Mouse (Mus musculus) kidney, postnatal 0 days (tissue): ENCODE data around the gene Usp20. TPM values are rescaled to one million over a fixed set of nuclear protein-coding genes. Genes with fewer than 3 reads are reported as not detected.

Experiments
- ATAC-seq: fragments of 200-750 bp; cut with Nextera tagmentation; replicated peaks from 2 replicates; pipeline ENCODE4 v1.8.0; 2017; ENCODE audit warnings: low read depth, moderate number of reproducible peaks, moderate TSS enrichment, moderate library complexity; ENCODE audit not compliant: low FRiP score
- DNase-seq: peaks from one replicate; pipeline ENCODE4 v3.0.0-alpha.2; 2016; ENCODE audit warnings: low spot score
- H3K27ac ChIP-seq: fragments of 300-500 bp; sonication (generic); 2 replicates; pipeline ENCODE4 v1.5.1; 2014; ENCODE audit warnings: mild to moderate bottlenecking
- H3K27me3 ChIP-seq: fragments of 300-500 bp; sonication (generic); 2 replicates; pipeline ENCODE4 v1.6.1; 2014; ENCODE audit warnings: low read length, mixed read lengths; ENCODE audit not compliant: insufficient read depth
- H3K36me3 ChIP-seq: fragments of 300-500 bp; sonication (generic); 2 replicates; pipeline ENCODE4 v1.6.1; 2014; ENCODE audit warnings: low read length, mixed read lengths; ENCODE audit not compliant: insufficient read depth
- H3K4me1 ChIP-seq: fragments of 300-500 bp; sonication (generic); replicated peaks from 2 replicates; pipeline ENCODE4 v1.6.1; 2014; ENCODE audit warnings: antibody characterized with exemption, low read length, mixed read lengths; ENCODE audit not compliant: insufficient read depth
- H3K4me2 ChIP-seq: fragments of 300-500 bp; sonication (generic); 2 replicates; pipeline ENCODE4 v1.6.1; 2014; ENCODE audit warnings: mild to moderate bottlenecking, low read length, moderate library complexity, mixed read lengths
- H3K4me3 ChIP-seq: fragments of 300-500 bp; sonication (generic); replicated peaks from 2 replicates; pipeline ENCODE4 v1.5.1; 2014; ENCODE audit warnings: low read depth, low read length
- H3K9ac ChIP-seq: fragments of 300-500 bp; sonication (generic); 2 replicates; pipeline ENCODE4 v1.6.1; 2014; ENCODE audit warnings: low read depth, low read length
- H3K9me3 ChIP-seq: fragments of 300-500 bp; sonication (generic); replicated peaks from 2 replicates; pipeline ENCODE4 v1.6.1; 2016; ENCODE audit warnings: low read length, inconsistent platforms, mixed read lengths
- CTCF ChIP-seq: IDR thresholded peaks from 2 replicates; pipeline ENCODE4 v1.5.1; 2016; ENCODE audit warnings: antibody characterized with exemption, low read depth, mild to moderate bottlenecking, moderate library complexity
- WGBS: fragments of 180-500 bp; shearing (Covaris S2); extraction: QIAGEN DNeasy Blood & Tissue Kit; methylation state at CpG from one replicate; pipeline ENCODE4 v1.1.7; 2014; 5-methylcytosine and 5-hydroxymethylcytosine counted together
- polyA plus RNA-seq: library from polyadenylated mRNA; unstranded; fragments of >200 nt; fragmentation: Nextera tagmentation; extraction: Ambion mirVana; gene quantifications from 2 replicates; pipeline ENCODE4 v1.2.1, GENCODE M21; 2015

Usp20 gene
- polyA plus RNA-seq, 1 experiment from 2014 or later: 12.9 TPM

GRCm38 (mm10) chr2:31040487-31040886 is 58.4 kb downstream of the Usp20 start:
- H3K27me3 ChIP-seq: no peaks in the 10 kb centered on the region
- H3K36me3 ChIP-seq: peaks cover 17% of the 10 kb centered on the region
- H3K27ac ChIP-seq: no peak overlapping the region
- no peak overlapping the region for H3K9ac ChIP-seq
- 83% methylated on average over 3 of the region's 3 CpGs for WGBS
- H3K4me3 ChIP-seq: no peak overlapping the region
- DNase-seq (no peak), ATAC-seq (no peak)
- H3K9me3 ChIP-seq: no peaks in the 10 kb centered on the region
- H3K4me1 ChIP-seq: no peaks in the 10 kb centered on the region
- H3K4me2 ChIP-seq: no peak overlapping the region
- no peak for TF ChIP-seq CTCF

GRCm38 (mm10) chr2:31041386-31041785 is 59.3 kb downstream of the Usp20 start:
- no peak overlapping the region for H3K4me2 ChIP-seq
- 83% methylated on average over 6 of the region's 6 CpGs for WGBS
- no peaks in the 10 kb centered on the region for H3K4me1 ChIP-seq
- ATAC-seq: no peak
- no peaks in the 10 kb centered on the region for H3K27me3 ChIP-seq
- DNase-seq: no peak
- H3K9ac ChIP-seq: no peak overlapping the region
- 0 out of 2 replicates have a peak, but pooled peaks cover 15% of the 10 kb centered on the region for H3K36me3 ChIP-seq
- no peak overlapping the region for H3K27ac ChIP-seq
- TF ChIP-seq CTCF: no peak
- no peak overlapping the region for H3K4me3 ChIP-seq
- no peaks in the 10 kb centered on the region for H3K9me3 ChIP-seq

GRCm38 (mm10) chr2:31042881-31043280 is 60.8 kb downstream of the Usp20 start:
- no peaks in the 10 kb centered on the region for H3K27me3 ChIP-seq
- no peak overlapping the region for H3K4me3 ChIP-seq
- ATAC-seq (no peak), DNase-seq (no peak)
- H3K9ac ChIP-seq: no peak overlapping the region
- no peaks in the 10 kb centered on the region for H3K9me3 ChIP-seq
- no peak overlapping the region for H3K27ac ChIP-seq
- H3K36me3 ChIP-seq: peaks cover 14% of the 10 kb centered on the region; the same call in 1 of the 2 replicates
- H3K4me2 ChIP-seq: no peak overlapping the region
- TF ChIP-seq CTCF: no peak
- no peaks in the 10 kb centered on the region for H3K4me1 ChIP-seq
- 88% methylated on average over 6 of the region's 6 CpGs for WGBS

GRCm38 (mm10) chr2:31043856-31044255 is 61.8 kb downstream of the Usp20 start:
- H3K4me3 ChIP-seq: no peak overlapping the region
- no peaks in the 10 kb centered on the region for H3K27me3 ChIP-seq
- 91% methylated on average over 1 of the region's 1 CpGs for WGBS
- ATAC-seq (peak; percentile 71), DNase-seq (no peak)
- no peak for TF ChIP-seq CTCF
- peaks cover 13% of the 10 kb centered on the region; the same call in 1 of the 2 replicates for H3K36me3 ChIP-seq
- H3K4me2 ChIP-seq: no peak overlapping the region
- no peaks in the 10 kb centered on the region for H3K4me1 ChIP-seq
- H3K9me3 ChIP-seq: no peaks in the 10 kb centered on the region
- H3K9ac ChIP-seq: no peak overlapping the region
- H3K27ac ChIP-seq: no peak overlapping the region

- Histone ChIP-seq H3K27me3 (no peaks in the 10 kb centered on the region), H3K36me3 (peaks cover 27% of the 10 kb centered on the region), H3K4me1 (no peaks in the 10 kb centered on the region), H3K4me2 (no peak overlapping the region), H3K27ac (no peak overlapping the region), H3K9me3 (no peaks in the 10 kb centered on the region), H3K4me3 (no peak overlapping the region), H3K9ac (no peak overlapping the region)
- DNase-seq (no peak), ATAC-seq (no peak)
- TF ChIP-seq CTCF: no peak
- 92% methylated on average over 6 of the region's 6 CpGs for WGBS
These were observed 66.0 kb downstream of the Usp20 start for GRCm38 (mm10) chr2:31048037-31048436.

GRCm38 (mm10) chr2:31052441-31052840 is 70.4 kb downstream of the Usp20 start:
- Histone ChIP-seq H3K9me3 (no peaks in the 10 kb centered on the region), H3K36me3 (peaks cover 45% of the 10 kb centered on the region), H3K4me1 (no peaks in the 10 kb centered on the region), H3K4me3 (no peak overlapping the region), H3K4me2 (no peak overlapping the region), H3K27me3 (no peaks in the 10 kb centered on the region), H3K27ac (no peak overlapping the region), H3K9ac (no peak overlapping the region)
- TF ChIP-seq CTCF: no peak
- no peak for DNase-seq
- ATAC-seq: no peak
- WGBS: 89% methylated on average over 10 of the region's 10 CpGs

GRCm38 (mm10) chr2:31053426-31053825 is 71.3 kb downstream of the Usp20 start:
- ATAC-seq (no peak), DNase-seq (no peak)
- Histone ChIP-seq H3K27me3 (no peaks in the 10 kb centered on the region), H3K36me3 (peaks cover 38% of the 10 kb centered on the region), H3K4me3 (no peak overlapping the region), H3K9ac (no peak overlapping the region), H3K9me3 (no peaks in the 10 kb centered on the region), H3K4me1 (no peaks in the 10 kb centered on the region), H3K4me2 (no peak overlapping the region), H3K27ac (peak overlapping the region; percentile 2; the same call in 1 of the 2 replicates)
- no peak for TF ChIP-seq CTCF
- 88% methylated on average over 13 of the region's 13 CpGs for WGBS
